Mouse (Mus musculus): ENCODE results near the gene Nr5a2.

Nr5a2 gene

GRCm38 (mm10) chr1:136948511-136949275 is 11.6 kb downstream of the Nr5a2 start:
- DNase-seq (ENCODE audit: low spot score), result peak; percentile 69

DNA sequence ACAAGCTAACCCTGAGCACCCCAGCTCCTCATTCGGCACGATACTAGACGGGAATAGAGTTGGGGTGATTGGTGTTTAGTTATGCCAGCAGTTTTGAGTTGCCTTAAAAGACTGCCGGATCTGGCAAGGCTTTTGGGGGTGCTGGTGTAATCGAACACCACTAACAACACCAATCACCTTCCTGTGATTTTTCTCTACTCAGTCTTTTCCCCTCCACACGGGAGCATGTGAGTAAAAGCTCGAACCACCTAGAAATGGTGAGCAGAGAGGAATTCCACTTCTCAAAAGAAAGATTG is 12.2 kb downstream of the Nr5a2 start:
- no peak for DNase-seq (ENCODE audit: low spot score)

- no peak for DNase-seq (ENCODE audit: low spot score)
These were observed 12.7 kb downstream of the Nr5a2 start for GRCm38 (mm10) chr1:136947394-136948126.

- no peak for DNase-seq (ENCODE audit: low spot score)
These were observed 13.3 kb downstream of the Nr5a2 start for GRCm38 (mm10) chr1:136946806-136947393.

GRCm38 (mm10) chr1:136946404-136946803 is 13.8 kb downstream of the Nr5a2 start:
- no peak for DNase-seq (ENCODE audit: low spot score)

- DNase-seq (ENCODE audit: low spot score), result no peak
These were observed 14.4 kb downstream of the Nr5a2 start for GRCm38 (mm10) chr1:136945876-136946275.

DNA sequence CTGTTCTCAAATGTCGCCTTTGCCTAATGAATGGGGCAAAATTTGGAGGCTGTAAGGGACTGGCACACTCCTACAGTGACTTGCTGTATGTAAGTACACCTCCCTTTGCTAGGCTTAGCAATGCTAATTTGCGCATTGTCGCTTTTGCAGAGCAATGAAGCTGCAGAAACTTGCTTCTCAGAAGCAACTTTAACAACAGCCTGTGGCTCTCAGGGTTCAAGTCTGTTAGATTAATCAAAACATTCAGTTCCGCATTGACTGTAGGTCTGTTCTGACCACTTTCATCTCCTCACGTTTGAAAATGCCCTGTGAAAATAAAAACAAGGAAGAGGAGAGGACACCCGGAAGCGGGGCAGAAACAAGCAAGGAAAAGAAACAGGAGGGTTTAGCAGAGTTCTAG is 14.8 kb downstream of the Nr5a2 start:
- DNase-seq (ENCODE audit: low spot score), result no peak

DNA sequence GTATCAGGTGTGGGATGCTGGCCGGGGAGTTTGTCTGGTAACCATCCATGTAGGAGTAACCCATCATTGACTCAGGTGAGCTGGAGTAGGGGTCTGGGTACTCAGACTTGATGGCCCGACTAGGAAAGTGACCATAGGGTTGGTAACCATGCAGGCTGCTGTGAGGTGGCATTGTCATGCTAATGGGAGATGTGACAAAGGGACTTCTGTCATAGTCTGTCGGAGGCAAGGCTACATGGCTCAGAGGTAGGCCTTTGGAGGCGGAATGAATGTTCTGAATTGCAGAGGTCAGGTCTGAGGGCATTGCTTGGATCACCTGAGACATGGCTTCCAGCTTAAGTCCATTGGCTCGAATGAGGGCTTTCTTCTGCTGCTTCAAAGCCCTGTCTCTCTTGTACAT is 19.6 kb downstream of the Nr5a2 start:
- DNase-seq (ENCODE audit: low spot score), result no peak

- DNase-seq (ENCODE audit: low spot score), result no peak
These were observed 21.0 kb downstream of the Nr5a2 start for GRCm38 (mm10) chr1:136939220-136939619.

DNA sequence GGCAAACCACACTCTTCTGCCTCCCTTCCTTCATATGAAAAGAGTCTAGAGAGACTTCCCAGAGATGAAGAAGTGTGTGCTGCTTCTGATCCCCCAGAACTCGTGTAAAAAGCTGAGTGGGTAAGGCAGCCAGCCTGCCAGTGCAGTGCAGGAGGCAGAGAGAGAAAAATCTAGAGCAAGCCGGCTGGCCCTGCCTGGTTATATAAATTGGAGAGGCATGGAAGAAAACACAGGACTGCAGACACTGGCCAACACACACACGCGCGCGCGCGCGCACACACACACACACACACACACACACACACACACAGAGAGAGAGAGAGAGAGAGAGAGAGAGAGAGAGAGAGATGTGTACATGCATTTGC is 24.3 kb downstream of the Nr5a2 start:
- no peak for DNase-seq (ENCODE audit: low spot score)

DNA sequence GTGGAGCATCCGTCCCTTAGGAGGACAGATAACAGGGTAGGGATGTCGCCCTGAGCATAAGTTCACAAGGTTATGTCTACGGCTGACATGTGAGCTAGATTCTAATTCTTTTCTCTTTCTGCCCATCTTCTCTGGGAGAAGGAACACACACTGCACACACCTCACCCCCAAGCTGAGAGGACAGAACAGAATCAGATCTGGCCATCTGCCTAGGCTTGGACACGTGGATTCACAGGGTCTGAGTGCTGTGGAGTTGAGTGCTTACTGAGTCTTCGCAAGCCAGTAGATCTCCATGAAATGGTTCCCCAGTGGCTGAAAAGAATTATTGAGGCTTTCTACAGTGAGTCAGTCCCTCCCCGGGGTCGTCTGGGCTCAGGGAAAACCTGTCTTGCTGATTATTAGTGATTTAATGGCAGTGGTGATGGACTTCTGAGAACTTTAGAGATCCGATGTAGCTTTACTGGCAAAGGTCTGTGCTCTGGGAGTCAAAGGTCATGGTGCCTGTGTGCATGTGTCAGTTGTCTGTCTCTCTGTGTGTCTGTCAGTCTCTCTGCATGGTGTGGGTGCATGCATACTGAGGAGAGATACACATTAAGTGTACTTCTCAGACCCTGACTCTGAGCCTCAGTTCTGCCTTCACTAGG is 24.8 kb downstream of the Nr5a2 start:
- no peak for DNase-seq (ENCODE audit: low spot score)

DNA sequence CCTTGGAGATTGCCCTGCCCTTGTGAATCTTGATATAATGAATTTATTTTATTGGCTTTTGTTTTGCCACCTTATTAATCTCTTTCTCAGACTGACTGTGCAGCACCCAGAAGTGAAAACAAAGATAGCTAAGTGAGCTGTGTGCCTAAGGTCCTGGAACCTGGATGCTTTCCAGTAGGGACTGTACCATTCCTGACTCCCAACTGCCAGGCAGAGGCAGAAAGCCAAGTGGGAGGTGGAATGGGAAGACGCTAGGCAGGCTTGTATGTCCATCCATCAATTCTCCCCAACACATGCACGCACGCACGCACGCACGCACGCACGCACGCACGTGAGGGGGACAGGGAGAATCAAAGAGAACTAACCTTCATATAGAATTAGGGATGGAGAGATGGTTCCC is 26.2 kb downstream of the Nr5a2 start:
- DNase-seq (ENCODE audit: low spot score), result no peak

DNA sequence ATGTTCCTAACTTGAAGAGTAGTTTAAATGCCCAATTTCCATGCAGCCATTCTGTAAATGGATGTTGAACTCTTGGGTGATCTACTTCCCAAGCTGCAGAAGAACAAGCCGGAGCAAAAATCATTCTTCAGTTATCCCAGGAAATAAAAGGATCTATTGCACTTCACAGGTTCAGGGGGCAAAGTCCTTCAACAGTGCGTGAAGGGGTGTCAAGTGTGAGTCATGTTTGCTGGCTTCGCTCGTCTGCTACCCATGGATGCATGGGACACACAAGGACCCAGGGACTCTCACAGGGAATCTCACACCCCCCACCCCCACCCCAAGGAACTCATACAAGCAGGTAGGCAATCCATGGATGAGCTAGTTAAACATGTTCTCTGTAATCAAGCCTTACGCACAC is 29.2 kb downstream of the Nr5a2 start:
- DNase-seq (ENCODE audit: low spot score), result no peak

- DNase-seq (ENCODE audit: low spot score), result no peak
These were observed 30.5 kb downstream of the Nr5a2 start for GRCm38 (mm10) chr1:136929743-136930142.

DNA sequence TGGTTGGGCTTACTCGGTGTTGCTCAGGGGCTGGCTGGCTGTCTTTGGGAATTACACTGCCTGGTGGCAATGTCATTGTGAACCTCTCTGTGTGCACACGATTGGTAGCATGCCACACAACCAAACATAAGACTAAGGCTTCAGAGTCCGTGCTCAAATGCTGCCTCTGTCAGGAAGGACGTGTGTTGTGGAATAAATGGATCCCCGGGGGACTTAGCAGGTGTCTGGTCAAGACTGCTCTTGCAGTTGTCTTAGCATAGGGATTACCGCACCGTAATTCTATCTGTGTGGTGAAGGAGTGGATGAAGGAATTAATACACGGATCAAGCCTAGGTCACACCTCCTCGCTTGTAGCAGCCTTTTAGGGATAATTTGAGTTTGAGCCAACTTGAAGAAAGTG is 32.8 kb downstream of the Nr5a2 start:
- DNase-seq (ENCODE audit: low spot score), result no peak

DNA sequence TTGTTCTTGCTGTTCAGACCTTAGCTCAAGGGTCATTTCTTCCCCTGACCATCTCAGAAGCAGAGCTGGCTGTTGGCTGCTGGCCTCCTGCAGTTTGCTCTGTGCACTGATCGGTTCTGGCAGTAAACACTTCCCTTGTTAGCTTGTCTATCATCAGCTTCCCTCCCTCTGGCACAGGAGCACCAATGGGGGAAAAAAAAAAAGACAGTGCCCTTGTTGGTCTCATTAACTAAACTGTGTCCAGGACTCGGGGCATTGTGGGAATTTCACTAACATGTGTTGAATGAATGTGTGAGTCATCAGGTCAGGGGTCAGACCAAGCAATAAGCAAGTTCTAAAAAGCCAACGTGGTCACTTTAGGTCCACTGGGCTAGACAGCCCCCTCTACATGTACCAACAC is 34.2 kb downstream of the Nr5a2 start:
- no peak for DNase-seq (ENCODE audit: low spot score)

DNA sequence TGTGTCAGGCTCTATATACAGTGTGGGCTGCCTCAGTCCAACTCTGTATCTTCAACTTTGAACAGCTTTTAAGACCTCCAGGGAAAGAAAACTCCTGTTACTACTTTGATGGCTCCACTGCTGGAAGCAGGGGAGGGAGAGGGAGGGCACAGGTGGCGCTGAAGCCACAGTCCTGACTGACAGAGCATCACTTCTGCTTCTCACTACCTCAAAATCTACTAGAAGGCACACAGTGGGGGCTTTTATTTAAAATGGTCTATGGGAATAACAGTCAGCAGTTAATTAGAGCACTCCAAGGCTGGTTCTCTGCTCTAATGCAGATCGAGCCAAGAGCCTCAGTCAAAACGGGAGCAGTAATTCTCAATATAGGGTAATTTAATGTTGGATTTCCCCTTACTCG is 40.2 kb downstream of the Nr5a2 start:
- DNase-seq (ENCODE audit: low spot score), result no peak

- no peak for DNase-seq (ENCODE audit: low spot score)
These were observed 41.5 kb downstream of the Nr5a2 start for GRCm38 (mm10) chr1:136918791-136919190.

- peak; percentile 45 for DNase-seq (ENCODE audit: low spot score)
These were observed 44.8 kb downstream of the Nr5a2 start for GRCm38 (mm10) chr1:136915438-136915837.

DNA sequence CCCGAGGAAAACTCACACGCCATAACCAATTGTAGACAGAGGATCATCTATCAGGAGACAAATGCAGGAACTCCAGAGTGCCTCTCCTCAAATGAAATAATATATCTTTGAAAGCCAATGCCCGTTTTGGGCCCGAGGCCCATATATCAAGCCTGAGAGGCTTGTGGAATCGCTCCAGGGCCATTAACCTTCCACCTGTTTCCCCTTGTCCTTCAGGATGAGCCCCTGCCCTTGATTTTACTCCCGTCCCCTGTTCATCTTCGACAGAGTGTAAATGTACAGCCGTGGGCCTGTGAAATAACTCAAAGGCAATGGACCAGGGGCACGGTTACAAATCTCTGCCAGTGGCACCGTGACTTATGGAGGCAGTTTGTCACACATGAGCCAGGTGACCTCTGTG is 48.3 kb downstream of the Nr5a2 start:
- DNase-seq (ENCODE audit: low spot score), result no peak

GRCm38 (mm10) chr1:136911594-136911860 is 48.7 kb downstream of the Nr5a2 start:
- no peak for DNase-seq (ENCODE audit: low spot score)

- DNase-seq (ENCODE audit: low spot score), result no peak
These were observed 49.3 kb downstream of the Nr5a2 start for GRCm38 (mm10) chr1:136910741-136911593.
